Mouse (Mus musculus) frontal cortex, postnatal 14 days (tissue): ENCODE measurements at regions not wholly inside any gene's neighbourhood (a gene's known extent, or its start where the extent isn't known, plus 50 kb on each side); places are given as distances from the start of the nearest gene placed in this dataset.

Experiments
- DNase-seq, 2 experiments: peaks; one replicate each; pipeline ENCODE4 v3.0.0; 2022; ENCODE audit warnings: low spot score in 2 of 2

DNA sequence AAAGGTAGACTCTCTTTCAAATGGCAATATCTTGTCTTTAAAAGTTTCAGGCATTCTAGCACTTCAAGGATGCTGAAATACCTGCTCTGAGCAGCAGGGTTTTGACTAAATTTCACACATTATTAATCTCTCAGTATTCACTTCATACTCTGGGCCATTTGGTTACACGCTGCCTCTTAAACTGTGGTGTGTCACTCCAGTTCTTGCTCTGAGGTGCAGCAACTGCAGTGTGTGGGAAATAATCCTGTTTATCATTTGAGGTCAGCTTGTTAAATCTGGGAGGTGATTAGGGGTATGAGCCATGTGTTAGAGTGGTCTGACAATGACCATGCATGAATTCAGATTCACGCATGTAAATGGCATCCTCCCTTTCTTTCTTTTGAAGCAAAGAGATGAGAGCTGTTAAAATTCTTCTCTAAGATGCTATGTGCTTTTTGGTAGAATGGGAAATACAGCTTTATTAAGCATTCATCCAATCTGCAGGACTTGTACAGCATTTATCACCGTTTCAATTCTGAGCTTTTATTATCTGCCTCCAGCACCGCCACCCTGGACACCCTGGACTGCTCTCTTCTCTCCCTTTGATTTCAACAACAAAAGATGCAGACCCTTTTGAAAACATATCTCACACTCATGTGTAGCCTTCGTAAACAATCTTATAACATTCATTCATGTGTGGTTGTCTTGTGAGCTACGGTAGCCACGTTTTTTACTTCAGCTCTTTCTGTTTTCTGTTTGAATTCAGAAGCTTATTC, 362.4 kb upstream of the Gm38303 start:
- no peak for DNase-seq

DNA sequence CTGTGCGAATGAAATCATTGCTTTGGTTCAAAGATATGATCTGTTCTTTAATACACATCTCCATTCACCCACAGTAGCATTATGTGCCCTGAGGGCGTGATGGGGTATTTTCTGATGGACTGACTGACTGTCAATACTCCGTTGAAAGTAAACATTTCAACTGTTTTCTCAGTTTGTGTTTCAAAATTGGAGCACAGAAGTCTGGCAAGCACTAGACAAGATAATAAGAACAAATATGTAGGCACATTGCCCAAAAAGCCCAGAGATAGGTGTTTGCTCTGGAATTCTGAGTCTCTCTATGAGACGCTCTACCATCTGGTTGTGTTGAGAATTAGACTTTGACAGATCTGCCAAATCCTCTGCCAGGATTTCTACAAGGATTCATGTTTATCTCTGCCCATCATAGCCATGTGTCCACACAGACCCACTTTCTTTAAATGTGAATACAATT, 350.0 kb upstream of the Gm38303 start:
- DNase-seq, result peak in 1 of 2 experiments; percentile 13

DNA sequence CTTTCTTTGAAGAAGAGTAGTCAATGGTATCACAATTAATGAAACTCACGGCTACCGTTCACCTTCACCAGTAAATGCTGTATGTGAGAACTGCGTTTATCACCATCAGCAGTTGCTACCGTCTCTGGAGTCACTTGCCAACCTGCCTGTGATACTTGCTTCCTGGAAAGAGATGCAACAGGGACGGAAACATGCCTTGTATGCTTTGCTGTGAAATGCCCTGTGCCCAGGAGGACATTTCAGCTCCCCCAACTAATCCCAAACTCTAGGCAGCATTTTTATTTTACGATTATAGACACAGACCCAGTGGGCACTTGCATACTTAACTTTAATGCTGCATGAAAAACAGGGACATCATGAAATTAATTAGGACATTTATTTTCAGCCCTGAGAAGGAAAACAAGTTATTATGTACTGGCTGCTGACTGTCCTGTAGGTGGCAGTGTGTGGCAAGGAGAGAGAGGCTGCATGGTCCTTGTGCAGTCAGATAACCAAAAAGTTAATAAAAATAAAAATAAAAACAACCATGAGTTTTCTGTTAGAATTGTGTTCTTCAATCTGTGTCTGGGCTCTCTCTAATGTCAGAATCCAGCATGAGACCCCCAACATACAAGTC, 349.5 kb upstream of the Gm38303 start:
- DNase-seq, result peak in 1 of 2 experiments; percentile 26

DNA sequence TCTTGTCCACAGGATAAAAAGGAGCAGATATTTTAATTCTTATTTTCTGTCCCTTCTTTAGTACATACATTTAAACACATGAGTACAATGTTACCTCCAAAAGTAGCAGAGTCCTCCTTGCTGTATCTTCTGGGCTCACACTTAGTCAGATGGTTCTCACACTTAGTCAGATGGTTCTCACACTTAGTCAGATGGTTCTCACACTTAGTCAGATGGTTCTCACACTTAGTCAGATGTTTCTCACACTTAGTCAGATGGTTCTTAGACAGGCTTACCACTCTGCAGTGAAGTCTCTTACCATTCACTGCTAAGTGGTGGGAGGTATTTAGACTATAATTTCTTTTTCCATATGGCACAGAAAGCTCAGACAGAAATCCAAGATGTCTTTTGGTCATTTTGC, 346.5 kb upstream of the Gm38303 start:
- DNase-seq, result no peak

DNA sequence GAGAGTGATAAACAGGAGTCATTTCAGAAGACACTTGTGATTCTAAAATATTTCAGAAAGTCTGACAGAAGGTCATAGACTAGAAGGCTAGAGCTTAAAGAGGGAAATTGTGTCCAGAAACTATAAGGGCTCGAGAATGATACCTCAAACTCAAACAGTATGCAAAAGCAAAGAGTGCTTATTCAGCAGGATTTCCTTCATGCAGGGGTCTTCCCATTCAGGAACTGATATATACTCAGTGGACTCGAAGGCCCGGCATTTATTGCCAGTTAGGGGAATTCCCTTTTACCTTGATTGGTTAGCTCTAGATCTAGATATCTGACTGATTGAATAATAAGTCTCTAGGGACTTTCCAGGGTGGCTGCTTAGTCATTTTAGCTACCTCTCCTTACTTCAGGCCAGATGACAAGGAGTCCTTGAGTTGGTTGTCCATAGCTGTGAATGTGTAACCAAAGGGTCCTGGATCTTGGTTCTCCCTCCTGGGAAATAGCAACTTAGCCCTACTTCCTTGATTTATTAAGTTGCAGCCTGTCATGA, 312.6 kb upstream of the Gm38303 start:
- DNase-seq, result no peak
